Mouse (Mus musculus) megakaryocyte, embryonic 14.5 days (primary cell): ENCODE data around the gene Kcna5.

Source experiments
- FLI1 ChIP-seq: IDR thresholded peaks from 2 replicates; pipeline ENCODE4 v1.6.1; 2012; ENCODE audit warnings: low read length, inconsistent platforms, mixed read lengths
- GATA1 ChIP-seq: IDR thresholded peaks from 3 replicates; pipeline ENCODE4 v1.6.1; 2012; ENCODE audit warnings: mixed read lengths, low read length, inconsistent platforms, borderline replicate concordance

DNA sequence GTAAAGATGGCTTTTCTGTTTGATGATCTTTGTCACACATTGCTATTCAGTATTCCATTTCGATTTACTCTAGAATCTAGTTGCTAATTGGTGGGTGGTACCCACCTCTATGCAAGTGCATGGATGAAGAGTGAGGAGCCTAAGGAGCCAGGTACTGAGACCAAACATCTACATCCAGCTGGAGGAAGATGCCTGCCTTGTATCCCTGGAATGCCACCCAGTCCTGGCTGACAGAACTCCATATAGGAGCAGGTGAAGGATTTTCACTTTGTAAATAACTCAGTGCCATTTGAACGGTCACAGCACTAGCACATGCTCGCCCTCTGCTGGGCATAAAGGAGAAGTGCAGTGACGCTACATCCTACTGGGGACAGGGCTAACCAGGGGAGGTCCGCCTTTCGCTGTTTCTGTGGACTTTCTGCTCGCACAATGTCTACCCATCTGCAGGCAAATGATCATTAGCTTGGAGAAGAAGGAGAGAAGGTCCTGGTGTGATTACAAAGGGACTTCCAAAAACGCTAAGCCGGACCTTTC lies 16.7 kb upstream of the Kcna5 start:
- TF ChIP-seq GATA1 (no peak), FLI1 (no peak)
